Mouse (Mus musculus): Measurements from ENCODE around the gene Ppp1r3f. TPM values are rescaled to one million over a fixed set of nuclear protein-coding genes. Genes with fewer than 3 reads are reported as not detected.

The Ppp1r3f gene
- polyA plus RNA-seq, 1 experiment = 2.3 TPM

DNA sequence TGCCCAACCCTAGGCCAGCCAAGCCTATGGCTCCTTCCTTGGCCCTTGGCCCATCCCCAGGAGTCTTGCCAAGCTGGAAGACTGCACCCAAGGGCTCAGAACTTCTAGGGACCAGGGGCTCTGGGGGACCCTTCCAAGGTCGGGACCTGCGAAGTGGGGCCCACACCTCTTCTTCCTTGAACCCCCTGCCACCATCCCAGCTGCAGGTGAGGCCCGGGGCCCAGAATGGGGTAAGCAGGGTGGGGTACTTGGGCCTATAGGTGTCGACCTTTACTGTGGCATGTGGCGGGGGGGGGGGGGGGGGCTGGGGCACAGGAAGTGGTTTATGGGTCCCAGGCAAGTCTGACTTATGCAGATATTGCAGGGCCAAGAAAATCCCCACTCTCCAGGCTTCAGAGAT lies 12.3 kb upstream of the Ppp1r3f start:
- TF ChIP-seq CTCF (IDR thresholded peaks at IDR 0.05; ENCODE audit: low read depth, low read length) (no peak), POLR2A (IDR thresholded peaks at IDR 0.05; ENCODE audit: borderline replicate concordance, low read depth, low read length) (no peak)
- no peak overlapping the region for H3K27ac ChIP-seq (ENCODE audit: insufficient read depth, low read depth, low read length)
- no peak overlapping the region for H3K4me3 ChIP-seq (ENCODE audit: insufficient read depth, low read length)
- H3K4me1 ChIP-seq (ENCODE audit: control insufficient read depth, insufficient read depth, low read length) = no peaks in the 10 kb centered on the region

GRCm38 (mm10) chrX:7583881-7584280 lies 9.8 kb upstream of the Ppp1r3f start:
- Histone ChIP-seq H3K4me1 (ENCODE audit: control insufficient read depth, insufficient read depth, low read length) (no peaks in the 10 kb centered on the region), H3K27ac (ENCODE audit: insufficient read depth, low read depth, low read length) (no peak overlapping the region), H3K4me3 (ENCODE audit: insufficient read depth, low read length) (no peak overlapping the region)
- TF ChIP-seq POLR2A (IDR thresholded peaks at IDR 0.05; ENCODE audit: borderline replicate concordance, low read depth, low read length) = no peak
- no peak for TF ChIP-seq CTCF (IDR thresholded peaks at IDR 0.05; ENCODE audit: low read depth, low read length)

- peaks cover 4% of the 10 kb centered on the region for H3K4me1 ChIP-seq (ENCODE audit: control insufficient read depth, insufficient read depth, low read length)
- no peak overlapping the region for H3K4me3 ChIP-seq (ENCODE audit: insufficient read depth, low read length)
- no peak overlapping the region for H3K27ac ChIP-seq (ENCODE audit: insufficient read depth, low read depth, low read length)
- TF ChIP-seq CTCF (IDR thresholded peaks at IDR 0.05; ENCODE audit: low read depth, low read length) (no peak), POLR2A (IDR thresholded peaks at IDR 0.05; ENCODE audit: borderline replicate concordance, low read depth, low read length) (no peak)
Measured at GRCm38 (mm10) chrX:7581151-7581550, 7.1 kb upstream of the Ppp1r3f start.

DNA sequence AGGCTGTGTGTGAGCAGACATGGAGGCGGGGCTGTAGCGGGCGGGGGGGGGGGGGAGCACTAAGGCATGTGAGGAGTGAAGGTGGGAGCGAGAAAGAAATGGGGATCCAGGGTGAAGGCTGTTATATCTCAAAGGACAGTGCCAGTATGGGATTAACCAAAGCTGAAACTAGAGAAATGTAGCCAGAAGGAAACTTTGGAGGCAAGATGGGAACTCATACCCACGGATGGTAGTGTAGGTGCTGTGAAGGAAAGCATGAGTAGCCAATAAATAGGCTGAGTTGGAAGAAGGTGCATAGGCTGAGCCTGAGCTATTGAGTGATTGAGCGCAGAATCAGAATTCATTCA lies 775 bp upstream of the Ppp1r3f start:
- Histone ChIP-seq H3K4me1 (ENCODE audit: control insufficient read depth, insufficient read depth, low read length) (peaks cover 25% of the 10 kb centered on the region), H3K27ac (ENCODE audit: insufficient read depth, low read depth, low read length) (no peak overlapping the region), H3K4me3 (ENCODE audit: insufficient read depth, low read length) (peak overlapping the region; percentile 71)
- TF ChIP-seq POLR2A (IDR thresholded peaks at IDR 0.05; ENCODE audit: borderline replicate concordance, low read depth, low read length) = no peak
- no peak for TF ChIP-seq CTCF (IDR thresholded peaks at IDR 0.05; ENCODE audit: low read depth, low read length)

GRCm38 (mm10) chrX:7573176-7574086 lies 652 bp downstream of the Ppp1r3f start, which contains the start of gene Foxp3:
Gene Foxp3 (plus strand): TSS chrX:7573644.
- H3K4me3 ChIP-seq (ENCODE audit: insufficient read depth, low read length) = peak within 1 kb of the TSS; percentile 71
- TF ChIP-seq CTCF (IDR thresholded peaks at IDR 0.05; ENCODE audit: low read depth, low read length) (no peak), POLR2A (IDR thresholded peaks at IDR 0.05; ENCODE audit: borderline replicate concordance, low read depth, low read length) (no peak)
- peaks cover 25% of the 10 kb centered on the region for H3K4me1 ChIP-seq (ENCODE audit: control insufficient read depth, insufficient read depth, low read length)
- peak within 1 kb of the TSS; percentile 66 for H3K27ac ChIP-seq (ENCODE audit: insufficient read depth, low read depth, low read length)

GRCm38 (mm10) chrX:7572466-7572865 lies 1.6 kb downstream of the Ppp1r3f start:
- TF ChIP-seq POLR2A (IDR thresholded peaks at IDR 0.05; ENCODE audit: borderline replicate concordance, low read depth, low read length) (no peak), CTCF (IDR thresholded peaks at IDR 0.05; ENCODE audit: low read depth, low read length) (no peak)
- Histone ChIP-seq H3K27ac (ENCODE audit: insufficient read depth, low read depth, low read length) (no peak overlapping the region), H3K4me3 (ENCODE audit: insufficient read depth, low read length) (no peak overlapping the region), H3K4me1 (ENCODE audit: control insufficient read depth, insufficient read depth, low read length) (peaks cover 25% of the 10 kb centered on the region)

DNA sequence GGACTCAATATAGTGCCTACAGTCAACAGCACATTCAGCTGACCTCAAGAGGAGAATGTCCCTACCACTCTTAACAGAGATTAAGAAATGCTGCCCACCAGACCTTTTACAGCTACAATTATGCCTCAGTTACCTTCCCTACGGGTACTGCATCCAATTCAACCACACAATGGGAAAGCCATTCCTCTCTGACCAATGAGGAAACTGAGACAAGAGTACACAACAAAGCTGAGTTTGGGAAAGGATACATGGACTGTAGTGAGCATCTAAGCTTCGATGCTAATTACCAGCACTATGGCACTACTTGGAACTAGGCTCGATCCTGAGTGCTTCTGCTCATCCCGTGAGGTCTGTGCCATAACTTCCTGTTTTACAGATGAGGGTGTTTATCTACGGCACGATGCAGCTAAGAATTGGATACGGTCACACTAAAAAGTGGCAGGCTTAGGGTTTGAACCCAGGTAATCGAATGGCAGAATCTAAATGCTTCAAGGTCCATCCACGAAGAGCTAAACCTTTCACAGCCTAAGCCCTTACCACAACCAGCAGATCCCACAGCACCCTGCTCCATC lies 2.4 kb downstream of the Ppp1r3f start:
- TF ChIP-seq POLR2A (IDR thresholded peaks at IDR 0.05; ENCODE audit: borderline replicate concordance, low read depth, low read length) (no peak), CTCF (IDR thresholded peaks at IDR 0.05; ENCODE audit: low read depth, low read length) (no peak)
- Histone ChIP-seq H3K4me1 (ENCODE audit: control insufficient read depth, insufficient read depth, low read length) (peaks cover 20% of the 10 kb centered on the region), H3K4me3 (ENCODE audit: insufficient read depth, low read length) (no peak overlapping the region), H3K27ac (ENCODE audit: insufficient read depth, low read depth, low read length) (no peak overlapping the region)

DNA sequence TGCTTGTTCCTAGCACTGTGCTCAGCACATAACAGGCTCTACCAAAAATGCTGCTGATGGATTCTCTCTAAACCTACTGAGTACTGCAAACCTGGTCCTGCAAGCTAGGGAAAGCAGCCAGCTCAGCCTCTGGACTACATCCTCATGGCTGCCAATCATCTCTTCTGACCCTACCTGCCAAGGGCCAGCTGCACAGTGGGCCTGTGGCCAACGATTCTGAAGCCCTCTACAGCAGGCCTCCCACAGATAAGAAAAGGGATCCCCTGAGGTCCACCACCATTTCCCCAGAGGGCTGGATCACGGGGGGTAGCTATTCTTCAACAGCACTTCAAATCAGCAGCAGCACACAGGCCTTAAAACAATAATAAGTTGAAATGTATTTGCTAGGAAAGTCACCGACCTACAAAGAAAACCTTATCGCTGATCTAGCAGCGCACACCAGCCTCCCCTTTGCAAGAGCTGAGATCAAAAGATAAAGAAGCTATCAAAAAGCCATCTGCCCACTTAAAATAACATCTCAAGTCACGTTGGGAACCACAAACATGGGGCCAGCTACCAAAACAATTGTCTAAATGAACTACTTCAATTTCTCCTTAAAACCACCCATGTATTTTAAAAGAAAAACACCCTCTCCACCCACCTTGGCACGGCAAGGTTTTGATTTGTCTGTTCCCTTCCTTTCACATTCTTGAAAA lies 3.5 kb downstream of the Ppp1r3f start:
- H3K4me3 ChIP-seq (ENCODE audit: insufficient read depth, low read length) = no peak overlapping the region
- no peak overlapping the region for H3K27ac ChIP-seq (ENCODE audit: insufficient read depth, low read depth, low read length)
- TF ChIP-seq CTCF (IDR thresholded peaks at IDR 0.05; ENCODE audit: low read depth, low read length) = no peak
- no peak for TF ChIP-seq POLR2A (IDR thresholded peaks at IDR 0.05; ENCODE audit: borderline replicate concordance, low read depth, low read length)
- peaks cover 20% of the 10 kb centered on the region for H3K4me1 ChIP-seq (ENCODE audit: control insufficient read depth, insufficient read depth, low read length)

DNA sequence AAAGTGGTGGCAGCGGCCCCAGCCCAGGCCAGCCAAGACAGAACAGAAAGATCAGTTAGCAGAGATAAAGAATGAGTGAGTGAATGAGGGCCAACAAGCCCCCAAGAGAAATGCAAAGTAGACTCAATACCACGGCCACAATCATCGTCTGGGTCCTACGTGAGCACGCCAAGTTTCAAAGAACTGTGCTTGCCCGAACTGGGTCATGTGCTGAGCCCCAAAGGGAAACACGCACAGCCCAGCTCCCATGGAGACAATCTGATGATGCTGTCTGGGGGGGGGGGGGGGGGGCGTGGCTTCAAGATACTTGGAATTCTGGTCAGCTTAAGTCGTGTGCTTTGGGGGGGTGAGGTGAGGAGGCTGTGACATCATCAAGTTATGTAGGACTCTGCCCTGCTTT lies 6.6 kb downstream of the Ppp1r3f start:
- no peak overlapping the region for H3K27ac ChIP-seq (ENCODE audit: insufficient read depth, low read depth, low read length)
- H3K4me1 ChIP-seq (ENCODE audit: control insufficient read depth, insufficient read depth, low read length) = peaks cover 15% of the 10 kb centered on the region
- TF ChIP-seq CTCF (IDR thresholded peaks at IDR 0.05; ENCODE audit: low read depth, low read length) (no peak), POLR2A (IDR thresholded peaks at IDR 0.05; ENCODE audit: borderline replicate concordance, low read depth, low read length) (no peak)
- no peak overlapping the region for H3K4me3 ChIP-seq (ENCODE audit: insufficient read depth, low read length)

DNA sequence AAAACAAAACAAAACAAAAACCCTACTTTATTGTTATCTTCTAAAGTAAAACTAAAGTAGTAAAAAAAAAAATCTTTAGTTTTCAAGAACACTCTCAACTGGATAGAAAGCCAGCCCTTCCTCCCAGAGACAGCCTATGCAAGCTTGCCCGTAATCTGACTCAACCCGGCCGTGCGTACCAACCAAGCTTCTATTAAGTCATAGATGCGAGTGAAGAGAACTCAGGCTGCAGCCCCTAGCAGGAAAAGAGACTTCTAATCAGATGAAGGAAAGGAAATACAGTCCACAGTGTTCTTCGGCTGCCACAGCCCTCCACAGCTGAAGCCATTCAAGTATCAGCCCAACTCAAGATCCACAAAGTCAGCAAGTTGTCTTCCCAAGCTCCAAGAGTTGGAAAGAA lies 7.7 kb downstream of the Ppp1r3f start:
- no peak overlapping the region for H3K4me3 ChIP-seq (ENCODE audit: insufficient read depth, low read length)

More for the DNA sequence above, 7.7 kb downstream of the Ppp1r3f start:
- no peak for TF ChIP-seq CTCF (IDR thresholded peaks at IDR 0.05; ENCODE audit: low read depth, low read length)
- TF ChIP-seq POLR2A (IDR thresholded peaks at IDR 0.05; ENCODE audit: borderline replicate concordance, low read depth, low read length) = no peak
- no peak overlapping the region for H3K27ac ChIP-seq (ENCODE audit: insufficient read depth, low read depth, low read length)
- H3K4me1 ChIP-seq (ENCODE audit: control insufficient read depth, insufficient read depth, low read length) = peaks cover 6% of the 10 kb centered on the region
